Mouse (Mus musculus) embryonic fibroblast, embryonic 13.5 days (primary cell): ENCODE data around the gene Iqcc.

Experiments
- CTCF ChIP-seq: IDR thresholded peaks from 2 replicates; pipeline ENCODE4 v1.5.1; 2011; ENCODE audit warnings: mild to moderate bottlenecking, control low read depth, low read length, moderate library complexity, borderline replicate concordance; ENCODE audit not compliant: insufficient read depth
- POLR2A ChIP-seq: IDR thresholded peaks from 2 replicates; pipeline ENCODE4 v1.6.1; 2011; ENCODE audit warnings: low read depth, mild to moderate bottlenecking, control low read depth, low read length, moderate library complexity

DNA sequence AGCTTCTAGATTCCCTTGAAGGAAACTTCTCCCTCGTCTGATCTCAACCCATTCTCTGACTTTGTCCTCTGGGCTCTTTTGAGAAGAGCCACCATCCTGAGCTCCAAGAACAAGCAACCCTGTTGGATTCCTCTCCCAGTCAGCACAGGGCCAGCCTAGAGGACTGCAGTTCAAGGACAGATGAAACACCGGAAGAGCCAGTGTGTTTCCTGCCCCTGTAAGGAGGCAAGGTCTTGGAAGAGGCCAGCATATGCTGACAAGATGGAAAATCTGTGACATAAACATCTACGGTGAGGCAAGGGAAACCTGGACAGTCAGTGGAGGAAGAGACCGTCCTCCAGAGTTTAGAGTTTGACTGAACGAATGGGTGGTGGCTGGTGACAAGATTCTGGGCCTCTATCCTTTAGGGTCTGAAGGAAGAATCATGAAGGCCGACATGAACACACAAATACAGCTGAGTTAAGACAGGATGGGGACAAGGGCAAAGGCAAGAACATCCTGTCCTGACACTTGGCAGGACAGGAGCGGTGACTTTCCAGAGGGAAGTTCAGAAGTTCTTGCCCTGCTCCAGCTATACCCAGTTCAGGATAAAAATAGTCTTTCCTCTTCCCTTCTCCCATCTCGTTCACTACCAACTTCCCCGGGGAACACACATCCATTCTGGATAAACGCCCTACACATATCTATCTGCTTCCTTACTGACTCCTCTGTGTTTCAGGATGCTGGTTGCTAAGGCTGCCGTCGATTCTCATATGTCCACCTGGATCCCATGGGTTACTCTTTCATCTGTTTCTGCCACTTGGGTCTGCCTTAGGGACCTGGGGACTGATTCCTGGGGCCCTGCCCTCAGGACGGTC lies 46.4 kb downstream of the Iqcc start:
- TF ChIP-seq CTCF (no peak), POLR2A (no peak)
